Mouse (Mus musculus): ENCODE measurements around the gene Creld2.

Gene Creld2

GRCm38 (mm10) chr15:88851507-88852149 lies 32.2 kb downstream of the Creld2 start:
- in situ Hi-C loops (cut with MboI, MseI): no loop called here

GRCm38 (mm10) chr15:88853106-88853505 lies 33.7 kb downstream of the Creld2 start:
- in situ Hi-C loops (cut with MboI, MseI): no loop called here

- in situ Hi-C loops (cut with MboI, MseI): no loop called here
These were observed 34.9 kb downstream of the Creld2 start for GRCm38 (mm10) chr15:88854119-88854968.

DNA sequence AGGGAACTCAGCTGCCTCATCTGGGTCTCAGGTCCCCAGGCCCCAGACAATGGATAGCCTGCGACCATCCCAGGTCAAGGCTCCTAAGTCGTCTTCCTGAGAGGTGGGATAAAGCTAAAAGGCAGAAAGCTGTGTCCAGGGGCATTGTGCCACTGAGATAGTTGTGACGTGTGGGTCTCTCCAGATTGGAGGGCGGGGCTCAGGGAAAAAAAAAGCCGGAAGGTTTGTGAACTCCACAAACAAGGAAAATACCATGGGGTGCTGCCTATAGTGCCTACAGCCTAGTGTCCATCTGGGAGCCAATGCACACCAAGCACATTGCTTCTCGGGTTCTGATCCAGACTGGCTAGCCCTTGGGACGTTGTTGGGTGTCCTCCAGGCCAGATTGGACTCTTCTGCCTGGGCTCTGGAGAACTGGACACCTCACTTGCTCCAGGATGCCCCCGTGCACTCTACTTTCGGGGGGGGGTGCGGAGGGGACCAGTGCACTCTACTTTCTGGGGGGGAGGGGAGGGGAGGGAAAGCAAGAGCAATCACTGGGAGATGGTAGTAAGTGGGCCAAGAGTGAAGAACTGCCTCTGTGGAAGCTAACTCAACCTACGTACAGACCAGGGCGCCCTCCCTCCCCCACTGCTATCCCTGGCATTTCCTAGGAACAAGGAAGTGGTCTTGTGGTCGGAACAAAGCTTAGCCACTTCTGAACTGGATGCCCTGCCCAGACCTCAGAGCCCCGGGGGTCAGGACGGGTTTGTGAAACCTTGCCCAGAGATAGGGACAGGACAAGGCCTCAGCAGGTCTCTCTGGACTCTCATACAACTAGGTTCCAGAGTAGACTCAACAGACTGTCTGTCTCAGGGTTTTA lies 35.8 kb downstream of the Creld2 start:
- in situ Hi-C loops (cut with MboI, MseI): no loop called here

DNA sequence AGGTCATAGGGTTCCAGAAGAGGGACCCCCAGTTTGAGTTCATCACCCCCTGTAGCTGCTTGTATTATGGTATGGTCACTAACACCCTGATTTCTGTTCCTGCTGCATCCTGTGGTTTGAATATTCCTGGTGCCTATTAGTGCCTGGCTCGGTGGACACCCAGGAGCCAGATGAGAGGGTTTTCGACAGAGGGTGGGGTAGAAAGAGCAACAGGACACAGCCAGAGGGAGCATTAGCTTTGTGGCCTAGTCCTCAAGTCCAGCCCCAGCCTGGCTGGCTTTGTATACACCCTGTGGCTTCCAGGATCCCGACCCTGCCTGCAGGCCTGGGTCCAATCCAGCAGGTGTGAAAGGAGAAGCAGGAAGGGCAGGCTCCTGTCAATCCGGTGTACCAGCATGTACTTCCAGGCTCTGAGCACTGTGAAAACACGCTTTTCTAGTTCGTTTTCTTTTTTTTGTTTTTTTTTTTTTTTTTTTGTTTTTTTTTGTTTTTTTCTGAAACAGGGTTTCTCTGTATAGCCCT lies 36.5 kb downstream of the Creld2 start:
- in situ Hi-C loops (cut with MboI, MseI): no loop called here

DNA sequence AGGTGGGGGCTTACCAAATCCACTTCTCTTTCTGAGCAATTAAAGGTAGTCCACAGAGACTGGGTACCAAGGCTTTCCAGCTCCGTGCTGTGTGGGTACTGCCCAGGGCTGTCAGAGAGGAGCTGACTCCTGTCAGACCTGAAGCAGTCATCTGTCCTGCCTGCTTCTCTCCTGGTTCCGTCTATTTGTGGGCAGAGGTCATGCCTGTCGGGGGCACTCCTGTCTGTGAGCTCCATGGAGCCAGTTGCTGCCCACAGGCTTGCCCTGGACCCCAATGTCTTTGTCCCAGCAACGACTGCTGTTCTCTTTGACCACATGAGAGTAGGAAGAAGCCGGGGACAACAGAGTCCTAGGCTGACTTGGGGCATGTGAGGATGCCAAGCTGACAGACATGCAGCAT lies 37.2 kb downstream of the Creld2 start:
- in situ Hi-C loops (cut with MboI, MseI): no loop called here

DNA sequence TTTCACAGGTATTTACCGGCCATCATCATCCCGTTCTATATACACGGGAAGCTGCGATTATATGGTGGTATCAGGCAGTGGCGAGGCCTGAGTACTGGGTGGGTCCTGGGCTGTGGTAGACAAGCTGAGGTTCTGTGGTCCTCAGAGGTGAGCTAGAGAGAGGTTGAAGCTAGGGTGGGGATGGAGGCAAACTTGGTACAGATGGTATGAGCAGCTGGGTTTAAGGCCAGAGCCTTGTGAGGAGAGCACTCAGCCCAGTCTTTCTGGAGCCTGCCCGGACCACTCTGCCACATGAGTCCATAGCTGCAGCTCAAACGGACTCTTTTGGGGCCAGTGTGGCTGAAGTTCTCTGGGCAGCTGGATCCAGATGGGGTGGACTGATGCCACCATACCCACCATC lies 37.9 kb downstream of the Creld2 start:
- in situ Hi-C loops (cut with MboI, MseI): no loop called here

- in situ Hi-C loops (cut with MboI, MseI): no loop called here
These were observed 38.7 kb downstream of the Creld2 start for GRCm38 (mm10) chr15:88858141-88858541.

GRCm38 (mm10) chr15:88858707-88859106 lies 39.3 kb downstream of the Creld2 start:
- in situ Hi-C loops (cut with MboI, MseI): no loop called here

- in situ Hi-C loops (cut with MboI, MseI): no loop called here
These were observed 39.9 kb downstream of the Creld2 start for GRCm38 (mm10) chr15:88859206-88859970.

- in situ Hi-C loops (cut with MboI, MseI): loop anchor here (5.0 kb wide), 1 partner anchor 33 kb away; no protein-coding TSS in a partner anchor
These were observed 41.3 kb downstream of the Creld2 start for GRCm38 (mm10) chr15:88860781-88861180.

- in situ Hi-C loops (cut with MboI, MseI): loop anchor here (5.0 kb wide), 1 partner anchor 35 kb away; no protein-coding TSS in a partner anchor
These were observed 42.6 kb downstream of the Creld2 start, which contains the start of gene Pim3 for GRCm38 (mm10) chr15:88861772-88862622. TSS of gene Pim3 (plus strand) at chr15:88862186.

- in situ Hi-C loops (cut with MboI, MseI): loop anchor here (5.0 kb wide), 1 partner anchor 36 kb away; no protein-coding TSS in a partner anchor
These were observed 43.6 kb downstream of the Creld2 start for GRCm38 (mm10) chr15:88862881-88863694.

DNA sequence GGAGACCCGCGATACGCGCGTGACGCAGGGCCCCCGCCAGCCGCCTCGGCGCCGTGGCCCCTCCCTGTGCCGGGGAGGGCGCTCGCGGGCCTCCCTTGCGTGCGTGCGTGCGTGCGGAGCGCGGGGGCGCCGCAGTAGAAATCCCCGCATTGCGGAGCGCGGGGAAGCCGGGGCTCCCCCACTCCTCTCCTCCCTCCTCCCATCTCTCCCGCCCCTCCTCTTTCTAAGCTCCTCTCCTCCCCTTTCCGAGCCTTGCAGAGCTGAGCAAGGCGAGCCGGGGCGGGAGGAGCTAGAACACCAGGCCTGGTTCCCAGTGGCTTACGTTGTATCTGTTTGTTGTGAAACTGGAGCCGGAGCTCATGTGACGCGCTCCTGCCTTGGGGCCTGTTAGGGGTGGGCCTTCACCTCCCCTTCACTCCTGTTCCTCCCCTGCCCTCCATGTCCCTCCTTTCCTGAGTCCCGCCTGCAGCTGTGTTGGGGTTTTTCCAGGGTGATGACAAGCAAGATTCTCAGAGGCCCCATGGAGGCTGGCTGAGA lies 44.3 kb downstream of the Creld2 start:
- in situ Hi-C loops (cut with MboI, MseI): loop anchor here (5.0 kb wide), 1 partner anchor 36 kb away; no protein-coding TSS in a partner anchor

- in situ Hi-C loops (cut with MboI, MseI): loop anchor here (5.0 kb wide), 1 partner anchor 37 kb away; no protein-coding TSS in a partner anchor
These were observed 45.0 kb downstream of the Creld2 start for GRCm38 (mm10) chr15:88864270-88865030.

DNA sequence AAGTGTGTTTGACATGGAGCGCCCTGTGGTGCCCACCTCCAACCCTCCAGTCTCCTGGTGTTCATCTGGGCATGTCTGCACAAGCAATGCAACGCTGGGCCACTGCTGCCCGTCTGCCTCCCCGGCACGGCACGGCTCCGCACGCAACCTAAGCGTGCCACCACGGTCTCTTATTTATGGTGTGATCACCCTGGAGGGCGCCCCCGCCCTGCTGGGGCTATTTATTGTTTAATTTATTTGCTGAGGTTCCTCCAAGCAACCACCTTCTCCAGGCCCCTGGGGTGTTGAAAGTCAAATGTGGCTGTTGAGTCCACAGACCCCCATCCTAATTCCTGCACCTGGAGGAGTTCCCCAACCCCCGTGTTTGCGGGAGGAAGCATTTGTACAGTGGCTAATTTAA lies 45.6 kb downstream of the Creld2 start:
- in situ Hi-C loops (cut with MboI, MseI): no loop called here

- in situ Hi-C loops (cut with MboI, MseI): no loop called here
These were observed 46.6 kb downstream of the Creld2 start for GRCm38 (mm10) chr15:88865888-88866695.

Data from regulatory T cell (primary cell).